Comparison of ENCODE assay signal across 20 mouse cellular contexts in the genomic region with DNA sequence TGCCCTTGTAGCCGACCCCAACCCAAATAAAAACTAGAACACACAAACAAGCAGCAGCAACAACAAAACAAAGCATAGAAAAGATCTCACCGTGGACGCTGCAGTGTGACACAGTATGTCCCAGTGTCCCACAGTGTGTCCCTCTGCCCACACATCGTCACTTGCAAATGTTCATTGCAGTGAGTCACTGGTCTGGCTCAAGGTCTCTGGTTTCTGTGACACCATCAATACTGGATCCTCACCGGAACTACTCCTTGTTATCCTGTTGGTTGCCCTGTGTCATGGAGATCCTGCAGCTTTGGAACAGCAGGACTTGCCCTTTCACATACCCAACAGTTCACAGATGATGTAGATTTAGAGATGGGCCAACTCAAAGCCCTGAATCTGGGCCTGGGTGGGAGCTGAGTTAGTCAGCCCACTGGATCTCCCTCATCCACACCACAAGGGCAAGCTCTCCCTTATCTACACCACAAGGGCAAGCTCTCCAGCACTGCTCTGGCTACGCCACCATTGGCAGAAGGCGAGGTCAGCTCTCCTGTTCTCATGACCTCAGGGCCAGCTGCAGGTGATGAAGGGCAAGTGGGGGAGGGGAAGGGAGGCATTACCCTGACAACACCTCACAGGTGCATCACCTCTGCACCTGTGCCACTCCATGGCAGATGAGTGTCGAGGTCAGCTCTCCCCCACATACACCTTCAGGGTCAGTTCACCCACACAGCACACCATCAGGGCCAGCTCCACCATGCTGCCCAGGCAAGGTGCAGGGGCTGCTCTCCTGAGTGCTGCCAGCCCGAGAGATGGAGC. TPM values are rescaled to one million over a fixed set of nuclear protein-coding genes. Genes with fewer than 3 reads are reported as not detected.
DNase-seq lines count a peak whose midpoint lies in the region; ATAC-seq and TF ChIP-seq lines count a peak whose summit lies in the region.
"Had no signal": no experiment of that assay in that cellular context is flagged by ENCODE, and none has a peak within 500 bp of the region (broad histone marks: within the 10 kb centered on the region; RNA-seq: fewer than 3 reads in every experiment).

No protein-coding gene starts in this region.

- no peaks in the 10 kb centered on the region for H3K36me3 ChIP-seq in embryonic facial prominence, embryonic 11.5 days (replicated peaks; ENCODE audit: control insufficient read depth, insufficient read depth, low read depth, low read length)
- peaks cover 19% of the 10 kb centered on the region; the same call in 1 of the 2 replicates for H3K36me3 ChIP-seq in embryonic facial prominence, embryonic 10.5 days (replicated peaks)
- H3K36me3 ChIP-seq in liver, embryonic 16.5 days (ENCODE audit: control insufficient read depth, insufficient read depth) = no peaks in the 10 kb centered on the region
- H3K36me3 ChIP-seq in liver, postnatal 0 days (replicated peaks; ENCODE audit: insufficient read depth, low read length) = no peaks in the 10 kb centered on the region
- no peaks in the 10 kb centered on the region for H3K36me3 ChIP-seq in ES-Bruce4 (ENCODE audit: control insufficient read depth, insufficient read depth, low read length, poor library complexity, severe bottlenecking)
- H3K36me3 ChIP-seq: embryonic facial prominence, embryonic 15.5 days; forebrain, embryonic 15.5 days; G1E; heart, embryonic 15.5 days had no signal

- H3K9me3 ChIP-seq in embryonic facial prominence, embryonic 11.5 days (replicated peaks; ENCODE audit: control insufficient read depth, low read length) = no peaks in the 10 kb centered on the region
- H3K9me3 ChIP-seq in embryonic facial prominence, embryonic 10.5 days = no peaks in the 10 kb centered on the region
- H3K9me3 ChIP-seq in liver, embryonic 16.5 days (replicated peaks; ENCODE audit: control insufficient read depth, low read length) = no peaks in the 10 kb centered on the region
- H3K9me3 ChIP-seq in liver, postnatal 0 days (ENCODE audit: low read length) = no peaks in the 10 kb centered on the region
- no peaks in the 10 kb centered on the region for H3K9me3 ChIP-seq in ES-Bruce4 (replicated peaks; ENCODE audit: control insufficient read depth, insufficient read depth, low read length, poor library complexity, severe bottlenecking)
- H3K9me3 ChIP-seq: embryonic facial prominence, embryonic 15.5 days; forebrain, embryonic 15.5 days; G1E; heart, embryonic 15.5 days had no signal

- WGBS in embryonic facial prominence, embryonic 11.5 days = 83% methylated on average over 9 of the region's 9 CpGs
- WGBS in embryonic facial prominence, embryonic 10.5 days = 86% methylated on average over 9 of the region's 9 CpGs
- WGBS in liver, embryonic 16.5 days (ENCODE audit: insufficient replicate concordance) = 57% methylated on average over 9 of the region's 9 CpGs
- WGBS in liver, postnatal 0 days (ENCODE audit: insufficient replicate concordance) = 78% methylated on average over 9 of the region's 9 CpGs

- peak; percentile 42; the same call in 1 of the 2 replicates for ATAC-seq in embryonic facial prominence, embryonic 11.5 days (replicated peaks; ENCODE audit: insufficient number of reproducible peaks, low FRiP score, low TSS enrichment, low read depth)
- 0 out of 2 replicates have a peak, but pooled peaks have one; percentile 13 for ATAC-seq in liver, embryonic 16.5 days (ENCODE audit: low read depth)
- no peak for ATAC-seq in liver, postnatal 0 days
- ATAC-seq: activated CD4-positive, CD25-positive, alpha-beta regulatory T cell, adult 4 months; forebrain, embryonic 15.5 days had no signal

- H3K4me3 ChIP-seq in embryonic facial prominence, embryonic 11.5 days (ENCODE audit: low read depth, low read length) = no peak overlapping the region
- no peak overlapping the region for H3K4me3 ChIP-seq in embryonic facial prominence, embryonic 10.5 days
- H3K4me3 ChIP-seq in liver, embryonic 16.5 days (ENCODE audit: low read depth, low read length) = no peak overlapping the region
- no peak overlapping the region for H3K4me3 ChIP-seq in liver, postnatal 0 days (ENCODE audit: low read depth, low read length)
- H3K4me3 ChIP-seq in ES-Bruce4 (ENCODE audit: low read depth, low read length) = no peak overlapping the region
- H3K4me3 ChIP-seq: embryonic facial prominence, embryonic 15.5 days; forebrain, embryonic 15.5 days; heart, embryonic 15.5 days had no signal

- H3K27ac ChIP-seq in embryonic facial prominence, embryonic 11.5 days (replicated peaks; ENCODE audit: low read depth, low read length) = no peak overlapping the region
- no peak overlapping the region for H3K27ac ChIP-seq in embryonic facial prominence, embryonic 10.5 days (replicated peaks)
- no peak overlapping the region for H3K27ac ChIP-seq in liver, embryonic 16.5 days (ENCODE audit: low read length)
- no peak overlapping the region for H3K27ac ChIP-seq in liver, postnatal 0 days (ENCODE audit: low read depth)
- no peak overlapping the region for H3K27ac ChIP-seq in ES-Bruce4 (ENCODE audit: insufficient read depth, low read length)
- H3K27ac ChIP-seq: embryonic facial prominence, embryonic 15.5 days; forebrain, embryonic 15.5 days; heart, embryonic 15.5 days had no signal

- TF ChIP-seq CTCF in liver, postnatal 0 days (IDR thresholded peaks at IDR 0.05; ENCODE audit: low read depth) = no peak
- no peak for TF ChIP-seq CTCF in ES-Bruce4 (IDR thresholded peaks at IDR 0.05; ENCODE audit: low read depth, low read length)

- no peaks in the 10 kb centered on the region for H3K4me1 ChIP-seq in embryonic facial prominence, embryonic 11.5 days (ENCODE audit: control insufficient read depth, insufficient read depth, low read length)
- peaks cover 16% of the 10 kb centered on the region for H3K4me1 ChIP-seq in embryonic facial prominence, embryonic 10.5 days
- H3K4me1 ChIP-seq in liver, embryonic 16.5 days (ENCODE audit: control insufficient read depth, low read depth, low read length) = no peaks in the 10 kb centered on the region
- no peaks in the 10 kb centered on the region for H3K4me1 ChIP-seq in liver, postnatal 0 days (ENCODE audit: insufficient read depth)
- peaks cover 6% of the 10 kb centered on the region for H3K4me1 ChIP-seq in ES-Bruce4 (ENCODE audit: control insufficient read depth, insufficient read depth, low read length)
- H3K4me1 ChIP-seq: forebrain, embryonic 15.5 days had no signal

- H3K4me2 ChIP-seq in embryonic facial prominence, embryonic 11.5 days (ENCODE audit: low read depth, low read length) = no peak overlapping the region
- no peak overlapping the region for H3K4me2 ChIP-seq in liver, embryonic 16.5 days (ENCODE audit: low read depth, low read length)
- H3K4me2 ChIP-seq in liver, postnatal 0 days (ENCODE audit: low read depth, low read length) = no peak overlapping the region
- H3K4me2 ChIP-seq: embryonic facial prominence, embryonic 15.5 days; forebrain, embryonic 15.5 days; heart, embryonic 15.5 days had no signal

- no peaks in the 10 kb centered on the region for H3K27me3 ChIP-seq in embryonic facial prominence, embryonic 11.5 days (ENCODE audit: control insufficient read depth, insufficient read depth, low read length)
- no peaks in the 10 kb centered on the region for H3K27me3 ChIP-seq in embryonic facial prominence, embryonic 10.5 days (replicated peaks; ENCODE audit: low read depth, poor library complexity, severe bottlenecking)
- no peaks in the 10 kb centered on the region for H3K27me3 ChIP-seq in liver, embryonic 16.5 days (ENCODE audit: control insufficient read depth, insufficient read depth, low read depth, low read length)
- no peaks in the 10 kb centered on the region for H3K27me3 ChIP-seq in liver, postnatal 0 days (ENCODE audit: insufficient read depth, low read length)
- H3K27me3 ChIP-seq in ES-Bruce4 (ENCODE audit: control insufficient read depth, insufficient read depth, low read length, poor library complexity, severe bottlenecking) = no peaks in the 10 kb centered on the region
- H3K27me3 ChIP-seq: embryonic facial prominence, embryonic 15.5 days; forebrain, embryonic 15.5 days; heart, embryonic 15.5 days had no signal

- no peak for TF ChIP-seq EP300 in liver, postnatal 0 days (IDR thresholded peaks at IDR 0.05; ENCODE audit: low read depth)
- 0 out of 2 replicates have a peak, but pooled peaks have one; percentile 56 for TF ChIP-seq EP300 in ES-Bruce4 (IDR thresholded peaks at IDR 0.05; ENCODE audit: insufficient read depth, low read depth, low read length)

- no peak overlapping the region for H3K9ac ChIP-seq in embryonic facial prominence, embryonic 11.5 days (replicated peaks; ENCODE audit: low read length)
- H3K9ac ChIP-seq in liver, embryonic 16.5 days (ENCODE audit: low read depth, low read length) = no peak overlapping the region
- H3K9ac ChIP-seq in liver, postnatal 0 days (replicated peaks) = no peak overlapping the region
- no peak overlapping the region for H3K9ac ChIP-seq in ES-Bruce4 (ENCODE audit: low read depth, poor library complexity, severe bottlenecking)
- H3K9ac ChIP-seq: embryonic facial prominence, embryonic 15.5 days; forebrain, embryonic 15.5 days; heart, embryonic 15.5 days had no signal

- no peak for DNase-seq in embryonic facial prominence, embryonic 11.5 days (ENCODE audit: low spot score)
- no peak for DNase-seq in embryonic facial prominence, embryonic 10.5 days (ENCODE audit: low spot score)
- DNase-seq in liver, postnatal 0 days = no peak
- DNase-seq in adrenal gland, postnatal 25 days = peak; percentile 63
- DNase-seq in lung, postnatal 25 days (ENCODE audit: low spot score) = no peak
- no peak for DNase-seq in left cerebral cortex, adult 18-20 months (ENCODE audit: low spot score in 2 of 2)
- DNase-seq: cerebellum, postnatal 36 days; liver; lung, postnatal 10 days; thymus, adult 2 months had no signal

- no peak for TF ChIP-seq POLR2A in ES-Bruce4 (IDR thresholded peaks at IDR 0.05; ENCODE audit: insufficient read depth, low read length)

RNA-seq across cellular contexts. Expression of gene Txndc2, which starts 6.6 kb away (rescaled TPM):
- 0.18 and 0.38 TPM in 2 replicates for polyA plus RNA-seq in embryonic facial prominence, embryonic 11.5 days (2014; fragmentation: Nextera tagmentation; extraction: Ambion mirVana)
- polyA plus RNA-seq in embryonic facial prominence, embryonic 10.5 days (2016; fragmentation: Nextera tagmentation; extraction: Ambion mirVana) = 0.07 TPM in 1 of 2 replicates, not detected in the other
- not detected in 2 replicates for polyA plus RNA-seq in liver, embryonic 16.5 days (2015; fragmentation: Nextera tagmentation; extraction: Ambion mirVana)
- not detected in 2 replicates for polyA plus RNA-seq in liver, postnatal 0 days (2015; fragmentation: Nextera tagmentation; extraction: Ambion mirVana)
- not detected in 2 replicates for polyA plus RNA-seq in ES-Bruce4 (2011; ENCODE audit: insufficient read depth, insufficient read length, low read depth, missing spikeins)
- total RNA-seq in adrenal gland, postnatal 25 days (2021) = 39.6 and 47.1 TPM in 2 replicates
- not detected for total RNA-seq in left cerebral cortex, adult 18-20 months (2021)
- total RNA-seq: gastrocnemius, postnatal 14 days had no signal
- polyA plus RNA-seq: activated CD4-positive, CD25-positive, alpha-beta regulatory T cell, adult 4 months; G1E; heart, embryonic 15.5 days; large intestine, adult 2 months; spleen, adult 2 months; thymus, adult 2 months had no signal

RNA-seq across cellular contexts. Expression of gene Vapa, which starts 35.2 kb away (rescaled TPM):
- polyA plus RNA-seq in embryonic facial prominence, embryonic 11.5 days (2014; fragmentation: Nextera tagmentation; extraction: Ambion mirVana) = 236 and 260 TPM in 2 replicates
- polyA plus RNA-seq in embryonic facial prominence, embryonic 10.5 days (2016; fragmentation: Nextera tagmentation; extraction: Ambion mirVana) = 169 and 171 TPM in 2 replicates
- polyA plus RNA-seq in liver, embryonic 16.5 days (2015; fragmentation: Nextera tagmentation; extraction: Ambion mirVana) = 55.8 and 57.0 TPM in 2 replicates
- polyA plus RNA-seq in liver, postnatal 0 days (2015; fragmentation: Nextera tagmentation; extraction: Ambion mirVana) = 84.0 and 93.8 TPM in 2 replicates
- 301 and 311 TPM in 2 replicates for polyA plus RNA-seq in ES-Bruce4 (2011; ENCODE audit: insufficient read depth, insufficient read length, low read depth, missing spikeins)
- total RNA-seq in adrenal gland, postnatal 25 days (2021) = 162 and 209 TPM in 2 replicates
- 100 to 1,000 TPM; 149 TPM for total RNA-seq in left cerebral cortex, adult 18-20 months (2021)
